In the genomic region with DNA sequence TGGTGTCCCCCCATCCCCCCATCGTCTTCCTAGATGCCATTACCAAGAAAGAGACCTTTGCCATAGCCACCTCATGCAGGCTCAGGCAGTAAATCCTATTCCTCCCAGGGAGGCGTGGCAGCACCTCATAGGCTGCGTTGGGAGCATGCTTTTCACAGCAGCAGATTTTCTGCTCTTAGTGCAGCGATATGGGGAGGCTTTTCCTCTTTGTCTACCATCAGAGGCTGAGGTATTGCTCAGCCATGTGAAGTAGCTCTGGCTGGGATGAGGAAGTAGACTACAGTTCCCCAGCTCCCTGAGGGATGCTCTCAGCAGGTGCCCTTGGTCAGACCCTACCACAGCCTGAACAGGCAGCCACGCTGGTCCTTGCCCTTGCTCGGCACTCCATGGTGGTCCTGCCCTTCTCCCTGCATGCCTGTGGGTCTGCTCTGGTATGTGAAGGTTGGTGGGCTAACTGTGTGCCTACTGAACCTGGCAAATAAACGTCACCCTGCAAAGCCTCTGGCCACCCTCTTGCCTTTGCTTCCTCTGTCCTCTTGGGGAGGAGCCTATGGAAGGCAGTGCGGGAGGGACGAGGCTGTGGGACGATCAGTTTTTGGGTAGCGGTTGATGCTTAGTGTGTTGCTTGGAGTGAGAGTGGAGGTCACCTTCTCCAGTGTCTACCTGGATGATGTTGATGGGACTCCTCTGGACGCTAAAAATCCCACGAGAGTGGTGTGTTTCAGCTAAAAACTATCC, we compare ENCODE assay signal across 33 mouse cellular contexts. TPM values are rescaled to one million over a fixed set of nuclear protein-coding genes. Genes with fewer than 3 reads are reported as not detected.
DNase-seq lines count a peak whose midpoint lies in the region; ATAC-seq and TF ChIP-seq lines count a peak whose summit lies in the region.
"Had no signal": no experiment of that assay in that cellular context is flagged by ENCODE, and none has a peak within 500 bp of the region (broad histone marks: within the 10 kb centered on the region; RNA-seq: fewer than 3 reads in every experiment).

No protein-coding gene starts in this region.

- H3K9me3 ChIP-seq in heart, embryonic 13.5 days: no peaks in the 10 kb centered on the region
- no peaks in the 10 kb centered on the region for H3K9me3 ChIP-seq in MEL (replicated peaks; ENCODE audit: insufficient read depth, low read length)
- no peaks in the 10 kb centered on the region for H3K9me3 ChIP-seq in limb, embryonic 10.5 days (replicated peaks)
- H3K9me3 ChIP-seq in hindbrain, embryonic 14.5 days (ENCODE audit: control insufficient read depth, low read length): no peaks in the 10 kb centered on the region
- H3K9me3 ChIP-seq: heart, embryonic 15.5 days; hindbrain, embryonic 15.5 days had no signal

- peaks cover 18% of the 10 kb centered on the region for H3K4me1 ChIP-seq in heart, embryonic 13.5 days
- peaks cover 0 to 13% of the 10 kb centered on the region in 2 experiments; a peak in 2 of 4 replicates for H3K4me1 ChIP-seq in MEL (ENCODE audit: control insufficient read depth in 1 of 2, insufficient read depth in 2 of 2, low read length in 2 of 2)
- H3K4me1 ChIP-seq in limb, embryonic 10.5 days: peaks cover 21% of the 10 kb centered on the region
- no peaks in the 10 kb centered on the region; the same call in 1 of the 2 replicates for H3K4me1 ChIP-seq in hindbrain, embryonic 14.5 days (replicated peaks; ENCODE audit: control insufficient read depth, insufficient read depth, low read length)

- 76% methylated on average over 13 of the region's 13 CpGs for WGBS in heart, embryonic 13.5 days
- WGBS in limb, embryonic 10.5 days: 83% methylated on average over 13 of the region's 13 CpGs
- WGBS in hindbrain, embryonic 14.5 days: 82% methylated on average over 13 of the region's 13 CpGs

- H3K4me3 ChIP-seq in heart, embryonic 13.5 days: no peak overlapping the region
- peak overlapping the region; percentile 71 to 96 for H3K4me3 ChIP-seq in MEL (ENCODE audit: control insufficient read depth in 1 of 2, insufficient read depth in 1 of 2, low read depth in 2 of 2, low read length in 2 of 2)
- H3K4me3 ChIP-seq in limb, embryonic 10.5 days: no peak overlapping the region
- no peak overlapping the region for H3K4me3 ChIP-seq in hindbrain, embryonic 14.5 days (replicated peaks; ENCODE audit: low read length)

- DNase-seq in heart, postnatal 14 days: no peak
- DNase-seq in MEL (ENCODE audit: low read depth, low spot score): peak; percentile 70
- DNase-seq in limb, embryonic 10.5 days (ENCODE audit: low spot score): no peak
- no peak for DNase-seq in testis, postnatal 14 days (ENCODE audit: low spot score)
- DNase-seq in hindbrain, embryonic 14.5 days (ENCODE audit: low spot score): no peak
- DNase-seq: adrenal gland, adult 8-10 months; adrenal gland, postnatal 25 days; cerebellum, adult 11-12 months; cerebellum, adult 8-10 months; cerebellum, postnatal 10 days; cerebellum, postnatal 36 days; embryo, embryonic 11 days; forebrain, postnatal 0 days; gastrocnemius, adult 2 months; gastrocnemius, postnatal 14 days; heart, adult 18-20 months; heart, postnatal 10 days; heart, postnatal 4 days had no signal

- peak; percentile 41 to 56; a peak in 2 of 4 replicates for TF ChIP-seq POLR2A in MEL (IDR thresholded peaks at IDR 0.05; ENCODE audit: control insufficient read depth in 1 of 2, insufficient read depth in 1 of 2, low read depth in 1 of 2, low read length in 2 of 2, poor library complexity in 1 of 2)

- 0 out of 2 replicates have a peak overlapping the region, but pooled peaks have one; percentile 1 for H3K9ac ChIP-seq in heart, embryonic 13.5 days
- peak overlapping the region; percentile 86 for H3K9ac ChIP-seq in MEL (ENCODE audit: control insufficient read depth, low read depth, low read length, poor library complexity, severe bottlenecking)
- no peak overlapping the region for H3K9ac ChIP-seq in hindbrain, embryonic 14.5 days
- H3K9ac ChIP-seq: forebrain, postnatal 0 days; heart, embryonic 15.5 days; hindbrain, embryonic 15.5 days had no signal

- TF ChIP-seq RAD21 in MEL (IDR thresholded peaks at IDR 0.05; ENCODE audit: low read depth, low read length): no peak

- H3K4me2 ChIP-seq in heart, embryonic 13.5 days: no peak overlapping the region
- H3K4me2 ChIP-seq in hindbrain, embryonic 14.5 days (replicated peaks): no peak overlapping the region

- no peak for TF ChIP-seq CTCF in MEL (IDR thresholded peaks at IDR 0.05 in 2 of 3, conservative IDR thresholded peaks at IDR 0.05 in 1 of 3; ENCODE audit: control insufficient read depth in 1 of 3, insufficient read depth in 1 of 3, low read depth in 2 of 3, low read length in 3 of 3, poor library complexity in 1 of 3, severe bottlenecking in 1 of 3)

- H3K36me3 ChIP-seq in heart, embryonic 13.5 days: no peaks in the 10 kb centered on the region
- peaks cover 0 to 12% of the 10 kb centered on the region in 2 experiments; a peak in 2 of 4 replicates for H3K36me3 ChIP-seq in MEL (ENCODE audit: control insufficient read depth in 1 of 2, insufficient read depth in 2 of 2, low read length in 2 of 2)
- peaks cover 18% of the 10 kb centered on the region for H3K36me3 ChIP-seq in limb, embryonic 10.5 days
- H3K36me3 ChIP-seq in hindbrain, embryonic 14.5 days (replicated peaks; ENCODE audit: control insufficient read depth, insufficient read depth): no peaks in the 10 kb centered on the region
- H3K36me3 ChIP-seq: heart, embryonic 15.5 days; hindbrain, embryonic 15.5 days had no signal

- ATAC-seq in heart, embryonic 13.5 days (ENCODE audit: extremely low read depth, insufficient number of reproducible peaks, low FRiP score, low TSS enrichment): no peak
- no peak for ATAC-seq in hindbrain, embryonic 14.5 days (ENCODE audit: low FRiP score)
- ATAC-seq: activated CD4-positive, CD25-positive, alpha-beta regulatory T cell, adult 4 months; forebrain, postnatal 0 days; intestine, postnatal 0 days had no signal

- no peaks in the 10 kb centered on the region for H3K27me3 ChIP-seq in heart, embryonic 13.5 days (replicated peaks)
- no peaks in the 10 kb centered on the region for H3K27me3 ChIP-seq in MEL (ENCODE audit: control insufficient read depth in 1 of 2, insufficient read depth in 2 of 2, low read length in 2 of 2)
- H3K27me3 ChIP-seq in limb, embryonic 10.5 days (ENCODE audit: low read depth, poor library complexity, severe bottlenecking): no peaks in the 10 kb centered on the region
- no peaks in the 10 kb centered on the region for H3K27me3 ChIP-seq in hindbrain, embryonic 14.5 days (ENCODE audit: control insufficient read depth, insufficient read depth, low read length)
- H3K27me3 ChIP-seq: heart, embryonic 15.5 days; hindbrain, embryonic 15.5 days had no signal

- H3K27ac ChIP-seq in heart, embryonic 13.5 days (replicated peaks): no peak overlapping the region
- peak overlapping the region; percentile 64 for H3K27ac ChIP-seq in MEL (ENCODE audit: control insufficient read depth, low read depth, low read length)
- peak overlapping the region; percentile 42; the same call in 1 of the 2 replicates for H3K27ac ChIP-seq in limb, embryonic 10.5 days
- no peak overlapping the region for H3K27ac ChIP-seq in hindbrain, embryonic 14.5 days
- H3K27ac ChIP-seq: heart, embryonic 15.5 days had no signal

- peaks cover 31% of the 10 kb centered on the region for H3K79me2 ChIP-seq in MEL (ENCODE audit: control insufficient read depth, insufficient read depth, low read length, poor library complexity)

- intact Hi-C loops in heart, postnatal 14 days (cut with DNase I): no loop called here

- no peak; a peak in 1 of 4 replicates for TF ChIP-seq EP300 in MEL (IDR thresholded peaks at IDR 0.05; ENCODE audit: low read depth in 1 of 2, low read length in 2 of 2)

RNA-seq across cellular contexts. Expression of gene Traip, which starts 0.6 kb away (rescaled TPM):
- 11.9 and 12.4 TPM in 2 replicates for polyA plus RNA-seq in heart, embryonic 13.5 days (2015; fragmentation: Nextera tagmentation; extraction: Ambion mirVana)
- total RNA-seq in heart, postnatal 14 days (2021): 1 to 10 TPM; 1.2 to 1.8 TPM
- 37.3 and 43.6 TPM in 2 replicates for total RNA-seq in MEL (2012; rRNA removed)
- polyA plus RNA-seq in MEL (2012; ENCODE audit: insufficient read depth in 1 of 2, insufficient read length in 2 of 2, low read depth in 1 of 2, low replicate concordance in 2 of 2, missing spikeins in 1 of 2): 10 to 100 TPM in 1 of 2 experiments, not detected in 1; 65.2 TPM
- 43.2 and 45.9 TPM in 2 replicates for polyA plus RNA-seq in limb, embryonic 10.5 days (2016; fragmentation: Nextera tagmentation; extraction: Ambion mirVana)
- 8.4 and 8.6 TPM in 2 replicates for polyA plus RNA-seq in hindbrain, embryonic 14.5 days (2014; fragmentation: Nextera tagmentation; extraction: Ambion mirVana)

RNA-seq across cellular contexts. Expression of gene Camkv, which starts 13.9 kb away (rescaled TPM):
- polyA plus RNA-seq in heart, embryonic 13.5 days (2015; fragmentation: Nextera tagmentation; extraction: Ambion mirVana): 0.63 and 1.0 TPM in 2 replicates
- total RNA-seq in heart, postnatal 14 days (2021): under 1 TPM in 1 of 2 experiments, not detected in 1; 0.27 TPM
- total RNA-seq in MEL (2012; rRNA removed): 0.08 and 0.39 TPM in 2 replicates
- polyA plus RNA-seq in MEL (2012; ENCODE audit: insufficient read depth in 1 of 2, insufficient read length in 2 of 2, low read depth in 1 of 2, low replicate concordance in 2 of 2, missing spikeins in 1 of 2): under 1 TPM in 1 of 2 experiments, not detected in 1; 0.14 TPM
- 7.5 and 9.9 TPM in 2 replicates for polyA plus RNA-seq in limb, embryonic 10.5 days (2016; fragmentation: Nextera tagmentation; extraction: Ambion mirVana)
- 16.7 and 20.0 TPM in 2 replicates for polyA plus RNA-seq in hindbrain, embryonic 14.5 days (2014; fragmentation: Nextera tagmentation; extraction: Ambion mirVana)
- total RNA-seq: heart, adult 18-20 months; heart, postnatal 4 days had no signal
- polyA plus RNA-seq: activated CD4-positive, CD25-positive, alpha-beta regulatory T cell, adult 4 months had no signal

RNA-seq across cellular contexts. Expression of gene Actl11, which starts 21.1 kb away (rescaled TPM):
- polyA plus RNA-seq in heart, embryonic 13.5 days (2015; fragmentation: Nextera tagmentation; extraction: Ambion mirVana): not detected in 2 replicates
- total RNA-seq in heart, postnatal 14 days (2021): not detected
- not detected in 2 replicates for total RNA-seq in MEL (2012; rRNA removed)
- not detected for polyA plus RNA-seq in MEL (2012; ENCODE audit: insufficient read depth in 1 of 2, insufficient read length in 2 of 2, low read depth in 1 of 2, low replicate concordance in 2 of 2, missing spikeins in 1 of 2)
- not detected in 2 replicates for polyA plus RNA-seq in limb, embryonic 10.5 days (2016; fragmentation: Nextera tagmentation; extraction: Ambion mirVana)
- polyA plus RNA-seq in hindbrain, embryonic 14.5 days (2014; fragmentation: Nextera tagmentation; extraction: Ambion mirVana): not detected in 2 replicates
- total RNA-seq: adrenal gland, adult 8-10 months; adrenal gland, postnatal 25 days; forebrain, postnatal 0 days; gastrocnemius, adult 2 months; gastrocnemius, postnatal 14 days; gastrocnemius, postnatal 4 days; heart, adult 18-20 months; heart, postnatal 10 days; heart, postnatal 4 days had no signal
- polyA plus RNA-seq: activated CD4-positive, CD25-positive, alpha-beta regulatory T cell, adult 4 months; brain, embryonic 14.5 days; cortical plate, adult 2 months; embryonic facial prominence, embryonic 11.5 days; embryonic facial prominence, embryonic 14.5 days; forebrain, embryonic 11.5 days; forebrain, embryonic 14.5 days; forebrain, postnatal 0 days; frontal cortex, adult 2 months; heart, embryonic 15.5 days; hindbrain, embryonic 11.5 days; hindbrain, embryonic 15.5 days; intestine, embryonic 14.5 days; intestine, postnatal 0 days had no signal

RNA-seq across cellular contexts. Expression of gene Uba7, which starts 26.0 kb away (rescaled TPM):
- 31.7 and 35.0 TPM in 2 replicates for polyA plus RNA-seq in heart, embryonic 13.5 days (2015; fragmentation: Nextera tagmentation; extraction: Ambion mirVana)
- 10 to 100 TPM; 13.8 to 19.6 TPM for total RNA-seq in heart, postnatal 14 days (2021)
- 15.8 and 18.1 TPM in 2 replicates for total RNA-seq in MEL (2012; rRNA removed)
- 10 to 100 TPM in 1 of 2 experiments, not detected in 1; 44.1 TPM for polyA plus RNA-seq in MEL (2012; ENCODE audit: insufficient read depth in 1 of 2, insufficient read length in 2 of 2, low read depth in 1 of 2, low replicate concordance in 2 of 2, missing spikeins in 1 of 2)
- 18.6 and 22.5 TPM in 2 replicates for polyA plus RNA-seq in limb, embryonic 10.5 days (2016; fragmentation: Nextera tagmentation; extraction: Ambion mirVana)
- 5.5 and 8.7 TPM in 2 replicates for polyA plus RNA-seq in hindbrain, embryonic 14.5 days (2014; fragmentation: Nextera tagmentation; extraction: Ambion mirVana)

RNA-seq across cellular contexts. Expression of gene Gm20661, which starts 33.5 kb away (rescaled TPM):
- 3.8 and 4.6 TPM in 2 replicates for polyA plus RNA-seq in heart, embryonic 13.5 days (2015; fragmentation: Nextera tagmentation; extraction: Ambion mirVana)
- total RNA-seq in heart, postnatal 14 days (2021): under 1 TPM; 0.61 to 0.65 TPM
- 0.26 and 0.35 TPM in 2 replicates for total RNA-seq in MEL (2012; rRNA removed)
- under 1 TPM in 1 of 2 experiments, not detected in 1; 0.85 TPM for polyA plus RNA-seq in MEL (2012; ENCODE audit: insufficient read depth in 1 of 2, insufficient read length in 2 of 2, low read depth in 1 of 2, low replicate concordance in 2 of 2, missing spikeins in 1 of 2)
- polyA plus RNA-seq in limb, embryonic 10.5 days (2016; fragmentation: Nextera tagmentation; extraction: Ambion mirVana): 3.5 and 6.2 TPM in 2 replicates
- 1.2 and 1.3 TPM in 2 replicates for polyA plus RNA-seq in hindbrain, embryonic 14.5 days (2014; fragmentation: Nextera tagmentation; extraction: Ambion mirVana)
- total RNA-seq: forebrain, postnatal 0 days; gastrocnemius, adult 2 months had no signal
- polyA plus RNA-seq: activated CD4-positive, CD25-positive, alpha-beta regulatory T cell, adult 4 months had no signal

Comparison
In these comparisons a context has a peak if more than half of its experiments do, and no peak if none do; other contexts are left out.
1. H3K27ac ChIP-seq: peak in MEL (single experiment) and limb, embryonic 10.5 days (single experiment); none in heart, embryonic 13.5 days (single experiment) and hindbrain, embryonic 14.5 days (single experiment).
2. H3K4me3 ChIP-seq: peak in MEL (2 of 2); none in heart, embryonic 13.5 days (single experiment), limb, embryonic 10.5 days (single experiment) and hindbrain, embryonic 14.5 days (single experiment).